Mouse (Mus musculus) liver, embryonic 15.5 days (tissue): Measurements from ENCODE around the gene Gm9922. TPM values are rescaled to one million over a fixed set of nuclear protein-coding genes. Genes with fewer than 3 reads are reported as not detected.

Experiments
- ATAC-seq: fragments of 200-750 bp; cut with Nextera tagmentation; 2 replicates; pipeline ENCODE4 v1.8.0; 2017; ENCODE audit warnings: moderate number of reproducible peaks, mild to moderate bottlenecking, moderate library complexity; ENCODE audit not compliant: insufficient read depth
- H3K27ac ChIP-seq: fragments of 300-500 bp; sonication (generic); replicated peaks from 2 replicates; pipeline ENCODE4 v1.5.1; 2015; ENCODE audit warnings: mild to moderate bottlenecking, inconsistent platforms
- H3K27me3 ChIP-seq: fragments of 300-500 bp; sonication (generic); 2 replicates; pipeline ENCODE4 v1.6.1; 2015; ENCODE audit warnings: mild to moderate bottlenecking, inconsistent platforms
- H3K36me3 ChIP-seq: fragments of 300-500 bp; sonication (generic); replicated peaks from 2 replicates; pipeline ENCODE4 v1.6.1; 2015; ENCODE audit warnings: moderate library complexity, mild to moderate bottlenecking, inconsistent platforms
- H3K4me1 ChIP-seq: fragments of 300-500 bp; sonication (generic); replicated peaks from 2 replicates; pipeline ENCODE4 v1.6.1; 2015; ENCODE audit warnings: inconsistent platforms
- H3K4me2 ChIP-seq: fragments of 300-500 bp; sonication (generic); 2 replicates; pipeline ENCODE4 v1.6.1; 2015; ENCODE audit warnings: moderate library complexity, mild to moderate bottlenecking, inconsistent platforms
- H3K4me3 ChIP-seq: fragments of 300-500 bp; sonication (generic); replicated peaks from 2 replicates; pipeline ENCODE4 v1.5.1; 2015; ENCODE audit warnings: mild to moderate bottlenecking, inconsistent platforms
- H3K9ac ChIP-seq: fragments of 300-500 bp; sonication (generic); 2 replicates; pipeline ENCODE4 v1.6.1; 2015; ENCODE audit warnings: moderate library complexity, mild to moderate bottlenecking, inconsistent platforms
- H3K9me3 ChIP-seq: fragments of 300-500 bp; sonication (generic); replicated peaks from 2 replicates; pipeline ENCODE4 v1.6.1; 2016; ENCODE audit warnings: inconsistent platforms
- WGBS: fragments of 180-500 bp; shearing (Covaris S2); methylation state at CpG from one replicate; pipeline ENCODE4 v1.1.7; 2015; ENCODE audit warnings: mixed read lengths; ENCODE audit not compliant: insufficient replicate concordance; 5-methylcytosine and 5-hydroxymethylcytosine counted together
- polyA plus RNA-seq: library from polyadenylated mRNA; unstranded; fragments of >200 nt; fragmentation: Nextera tagmentation; extraction: Ambion mirVana; gene quantifications from 2 replicates; pipeline ENCODE4 v1.2.1, GENCODE M21; 2015

The Gm9922 gene
- polyA plus RNA-seq = 0.31 TPM in 1 of 2 replicates, not detected in the other

DNA sequence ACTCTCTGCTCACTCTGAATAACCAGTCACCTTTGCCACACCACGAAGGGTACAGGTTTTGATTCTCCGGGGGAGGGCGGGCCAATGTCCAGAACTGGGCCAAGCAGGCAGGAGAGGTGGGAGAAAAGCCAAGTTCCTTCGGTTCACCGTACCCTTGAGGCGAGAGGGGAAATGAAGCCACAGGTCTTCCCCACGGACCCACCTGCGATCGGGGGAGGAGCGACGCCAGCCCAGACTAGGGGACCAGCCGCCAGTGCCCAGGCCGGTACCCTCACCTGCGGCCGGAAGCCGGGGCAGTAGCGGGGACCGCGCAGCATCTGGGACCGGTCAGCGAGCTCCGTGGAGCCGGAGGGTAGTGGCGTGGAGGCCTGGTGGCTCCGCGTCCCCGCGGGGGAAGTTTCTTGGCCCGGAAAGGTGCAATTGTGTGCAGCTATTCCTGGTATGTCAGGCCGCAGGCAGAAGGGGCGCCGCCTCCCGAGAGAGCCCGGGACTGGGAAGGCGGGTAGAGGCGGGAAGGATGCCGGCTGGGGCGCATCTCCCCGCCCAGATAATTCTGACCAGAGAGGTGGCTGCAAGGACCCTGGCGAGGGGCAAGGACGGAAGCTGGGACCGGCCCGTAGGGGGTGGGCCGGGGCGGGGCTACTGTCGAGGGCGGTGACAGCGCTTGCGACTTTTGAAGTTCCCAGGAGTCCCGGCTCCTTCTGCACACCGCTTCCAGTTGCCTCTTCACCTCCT is at the start of gene Gm9922, which contains the start of gene Lmo7:
Gene Gm9922, minus strand, starts transcription at position 578 of the 735 bp plus-strand sequence.
Gene Lmo7, plus strand, starts transcription at position 721 of the 735 bp plus-strand sequence.
- Histone ChIP-seq H3K4me2 (peak within 1 kb of the TSS; percentile 72), H3K27me3 (peaks cover 53% of the 10 kb centered on the region), H3K9me3 (no peaks in the 10 kb centered on the region), H3K4me1 (no peaks in the 10 kb centered on the region; the same call in 1 of the 2 replicates), H3K36me3 (no peaks in the 10 kb centered on the region), H3K4me3 (peak within 1 kb of the TSS; percentile 54), H3K9ac (no peak within 1 kb of the TSS), H3K27ac (no peak within 1 kb of the TSS)
- ATAC-seq = peak; percentile 37; the same call in 1 of the 2 replicates
- WGBS = under 1% methylated on average over 46 of the region's 51 CpGs

DNA sequence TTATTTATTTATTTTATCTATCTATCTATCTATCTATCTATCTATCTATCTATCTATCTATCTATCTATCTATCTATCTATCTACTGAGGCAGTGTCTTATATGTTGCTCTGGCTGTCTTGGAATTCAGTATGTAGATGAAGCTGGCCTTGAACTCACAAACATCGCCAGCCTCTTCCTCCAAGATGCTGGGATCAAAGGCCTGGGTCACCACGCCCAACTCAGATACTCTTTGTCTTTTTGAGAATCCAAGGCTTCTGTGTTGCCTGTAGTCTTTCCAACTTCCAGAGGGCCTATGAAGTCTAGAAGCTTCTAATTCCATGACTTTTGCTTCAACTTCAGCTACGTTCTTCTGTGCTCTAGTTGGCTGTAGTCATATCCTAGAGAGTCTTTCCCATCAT is 48.8 kb upstream of the Gm9922 start:
- H3K9me3 ChIP-seq = no peaks in the 10 kb centered on the region

DNA sequence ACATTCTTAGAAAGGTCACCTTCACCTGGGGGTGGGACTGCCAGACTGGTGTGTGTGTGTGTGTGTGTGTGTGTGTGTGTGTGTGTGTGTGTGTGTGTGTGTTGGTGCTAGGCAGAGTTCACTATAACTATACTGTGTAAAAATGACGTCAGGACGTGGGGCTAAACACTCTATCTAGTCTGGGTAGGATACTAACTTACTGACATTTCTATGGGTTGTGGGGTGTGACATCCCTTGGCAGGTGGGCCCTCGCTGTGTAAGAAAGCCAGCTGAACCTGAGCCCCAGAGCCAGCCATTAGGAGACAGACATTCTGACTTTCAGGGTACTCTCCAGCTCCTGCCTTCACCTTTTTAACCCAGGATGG is 47.5 kb upstream of the Gm9922 start:
- ATAC-seq = no peak
- Histone ChIP-seq H3K27me3 (no peaks in the 10 kb centered on the region), H3K9ac (no peak overlapping the region), H3K4me2 (no peak overlapping the region), H3K4me3 (no peak overlapping the region), H3K36me3 (no peaks in the 10 kb centered on the region), H3K27ac (no peak overlapping the region), H3K9me3 (no peaks in the 10 kb centered on the region), H3K4me1 (no peaks in the 10 kb centered on the region)
- 60% methylated on average over 3 of the region's 3 CpGs for WGBS

More for the DNA sequence above, 48.8 kb upstream of the Gm9922 start:
- 73% methylated on average over 3 of the region's 3 CpGs for WGBS
- H3K4me3 ChIP-seq = no peak overlapping the region
- H3K9ac ChIP-seq = no peak overlapping the region
- no peaks in the 10 kb centered on the region for H3K36me3 ChIP-seq
- no peaks in the 10 kb centered on the region for H3K4me1 ChIP-seq
- H3K4me2 ChIP-seq = no peak overlapping the region
- no peaks in the 10 kb centered on the region for H3K27me3 ChIP-seq
- no peak for ATAC-seq
- H3K27ac ChIP-seq = no peak overlapping the region

DNA sequence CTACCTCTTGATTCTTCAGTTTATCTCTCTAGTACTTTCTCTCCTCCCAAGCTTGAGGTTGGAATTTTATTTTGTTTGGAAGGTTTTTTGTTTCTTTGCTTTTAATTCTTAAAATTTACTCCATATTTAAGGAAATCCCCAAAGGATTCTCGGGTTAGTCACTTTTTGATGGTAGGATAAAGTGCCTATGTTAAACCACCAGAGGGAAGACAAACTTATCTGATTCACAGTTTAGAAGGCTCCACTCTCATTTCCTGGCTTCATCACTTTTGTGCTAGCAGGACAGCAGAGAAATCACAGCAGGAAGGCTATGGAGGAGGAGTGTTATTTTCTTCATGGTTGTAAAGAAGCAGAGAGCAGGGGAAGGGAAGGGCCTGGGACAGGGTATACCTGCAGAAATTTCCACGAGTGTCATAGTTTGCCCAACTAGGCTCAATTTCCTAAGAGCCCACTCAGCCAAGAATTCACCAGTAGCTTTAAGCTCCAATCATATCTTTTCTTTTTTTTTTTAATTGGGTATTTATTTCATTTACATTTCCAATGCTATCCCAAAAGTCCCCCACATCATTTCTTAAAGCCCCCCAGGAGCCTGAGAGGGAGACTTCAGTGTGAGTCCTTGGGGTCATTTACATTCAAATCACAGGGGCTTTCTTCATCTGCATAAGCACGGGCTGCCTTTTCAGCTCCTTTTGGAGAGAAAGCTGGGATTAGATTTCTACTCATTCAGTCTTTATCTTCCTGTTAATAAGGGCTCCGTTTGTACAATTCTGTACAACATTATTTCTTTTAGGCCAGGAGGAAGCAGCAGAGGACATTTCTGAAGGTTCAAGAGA is 46.9 kb upstream of the Gm9922 start:
- Histone ChIP-seq H3K27me3 (no peaks in the 10 kb centered on the region), H3K4me1 (no peaks in the 10 kb centered on the region), H3K9me3 (no peaks in the 10 kb centered on the region), H3K36me3 (no peaks in the 10 kb centered on the region), H3K4me2 (no peak overlapping the region), H3K4me3 (no peak overlapping the region), H3K27ac (no peak overlapping the region), H3K9ac (no peak overlapping the region)
- 25% methylated on average over 4 of the region's 4 CpGs for WGBS
- ATAC-seq = no peak

DNA sequence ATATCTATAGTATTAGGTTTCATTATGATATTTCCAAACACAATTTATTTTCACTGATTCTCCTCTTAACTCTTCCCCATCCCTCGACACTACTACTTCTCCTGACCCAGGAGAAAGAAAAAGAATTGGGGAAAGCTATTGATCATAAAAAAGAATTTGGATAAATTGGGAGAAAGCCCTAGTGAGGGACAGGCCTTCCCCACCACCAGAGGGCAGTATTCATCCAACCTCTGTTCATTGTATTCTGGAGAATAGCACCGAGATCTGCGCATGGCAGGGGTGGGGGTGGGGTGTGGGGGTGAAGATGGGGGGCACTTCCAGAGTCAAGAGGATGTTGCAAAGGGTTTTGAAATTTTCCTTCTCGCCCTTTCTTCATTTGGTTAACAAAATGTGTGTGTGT is 45.0 kb upstream of the Gm9922 start:
- no peak for ATAC-seq
- 31% methylated on average over 4 of the region's 4 CpGs for WGBS
- no peaks in the 10 kb centered on the region for H3K27me3 ChIP-seq
- H3K4me3 ChIP-seq = no peak overlapping the region
- H3K4me2 ChIP-seq = no peak overlapping the region
- no peak overlapping the region for H3K9ac ChIP-seq
- H3K36me3 ChIP-seq = no peaks in the 10 kb centered on the region
- no peaks in the 10 kb centered on the region for H3K4me1 ChIP-seq
- no peak overlapping the region for H3K27ac ChIP-seq
- no peaks in the 10 kb centered on the region for H3K9me3 ChIP-seq

DNA sequence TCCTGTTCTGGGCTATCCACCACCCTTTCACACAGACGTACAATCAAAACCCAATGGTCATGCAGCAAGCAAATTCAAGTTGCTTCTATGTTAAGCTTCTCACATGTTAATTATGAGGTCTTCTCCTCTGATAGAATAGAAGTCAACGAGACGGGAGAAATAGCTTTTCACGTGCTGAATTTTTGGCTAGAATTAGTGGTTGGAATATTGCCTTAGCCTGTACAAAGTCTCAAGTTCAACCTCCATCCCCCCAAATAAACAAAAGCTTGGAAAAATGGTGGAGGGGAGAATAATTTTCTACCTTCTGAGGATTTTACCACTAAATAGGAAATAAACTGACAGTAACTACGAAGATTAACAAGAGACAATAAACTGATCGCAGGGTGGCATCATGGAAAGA is 42.1 kb upstream of the Gm9922 start:
- Histone ChIP-seq H3K27ac (no peak overlapping the region), H3K4me1 (no peaks in the 10 kb centered on the region), H3K9ac (no peak overlapping the region), H3K4me3 (no peak overlapping the region), H3K9me3 (no peaks in the 10 kb centered on the region), H3K36me3 (no peaks in the 10 kb centered on the region), H3K4me2 (no peak overlapping the region), H3K27me3 (no peaks in the 10 kb centered on the region)
- no peak for ATAC-seq
- 72% methylated on average over 6 of the region's 6 CpGs for WGBS

DNA sequence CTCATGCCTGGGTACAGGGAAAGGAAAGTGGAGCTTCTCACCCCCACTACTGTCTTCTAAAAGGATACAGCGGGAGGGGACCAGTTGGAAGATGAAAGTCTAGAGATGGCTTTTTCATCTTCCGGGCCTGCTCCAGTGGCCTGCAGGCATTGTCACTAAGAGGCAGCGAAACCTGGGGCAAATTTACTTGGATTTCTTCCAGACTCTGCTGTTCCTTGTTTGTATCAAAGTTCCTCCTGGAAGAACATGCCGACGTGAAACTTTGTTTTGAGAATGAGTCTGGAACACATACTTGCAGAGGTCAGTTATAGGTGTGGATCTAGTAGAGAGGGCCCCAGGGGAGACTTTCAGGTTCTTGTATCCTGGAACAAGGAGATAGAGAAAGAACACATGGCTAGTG is 41.7 kb upstream of the Gm9922 start:
- Histone ChIP-seq H3K4me1 (no peaks in the 10 kb centered on the region), H3K27me3 (no peaks in the 10 kb centered on the region), H3K9me3 (no peaks in the 10 kb centered on the region), H3K4me2 (no peak overlapping the region), H3K36me3 (no peaks in the 10 kb centered on the region), H3K9ac (no peak overlapping the region), H3K4me3 (no peak overlapping the region), H3K27ac (no peak overlapping the region)
- no peak for ATAC-seq
- 69% methylated on average over 5 of the region's 5 CpGs for WGBS

DNA sequence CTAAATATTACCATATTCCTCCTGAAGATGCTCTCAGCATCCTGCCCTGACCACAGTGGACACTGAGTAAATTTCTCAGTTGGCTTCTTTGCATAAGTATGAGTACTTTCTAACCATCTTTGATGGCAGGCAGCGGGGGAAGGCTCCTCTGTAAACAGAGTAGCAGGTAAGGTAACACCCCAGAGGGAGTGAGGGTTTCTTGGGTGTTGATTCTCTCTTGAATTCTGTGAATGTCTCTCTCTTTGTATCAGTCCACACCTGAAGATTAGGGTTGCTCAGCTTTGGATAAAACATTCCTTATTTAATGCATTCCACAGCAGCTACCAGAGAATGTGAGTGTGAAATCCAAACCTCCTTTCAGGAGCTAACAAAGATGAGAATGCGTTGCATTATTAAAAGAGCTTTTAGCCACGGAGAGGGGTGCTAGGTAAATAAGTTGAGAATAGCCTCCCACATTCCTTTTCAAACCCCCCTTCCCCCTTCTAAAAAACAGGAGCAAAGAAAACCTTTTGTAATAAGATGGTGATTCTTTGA is 34.2 kb upstream of the Gm9922 start:
- 29% methylated on average over 3 of the region's 3 CpGs for WGBS
- H3K9me3 ChIP-seq = no peaks in the 10 kb centered on the region
- no peak for ATAC-seq

DNA sequence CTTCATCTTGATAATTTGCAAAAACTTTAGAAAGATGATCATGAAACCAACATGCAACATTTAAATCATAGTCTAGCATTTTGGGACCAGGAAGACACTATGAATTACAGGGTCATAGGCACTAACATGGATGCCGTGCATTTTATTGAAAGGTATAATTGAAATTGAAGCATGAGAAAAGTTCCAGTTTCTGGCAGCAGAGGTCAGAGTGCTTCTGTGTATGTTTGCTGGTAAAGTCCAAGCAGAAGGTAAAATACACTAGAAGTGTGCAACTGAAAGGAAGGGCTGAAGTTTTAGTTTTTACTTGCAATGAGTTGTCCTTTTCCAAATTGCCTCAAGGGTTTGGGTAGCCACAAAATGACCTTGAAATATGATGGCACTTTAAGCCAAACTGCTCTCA is 32.7 kb upstream of the Gm9922 start:
- Histone ChIP-seq H3K9me3 (no peaks in the 10 kb centered on the region), H3K36me3 (no peaks in the 10 kb centered on the region), H3K27me3 (no peaks in the 10 kb centered on the region), H3K4me3 (no peak overlapping the region), H3K4me2 (no peak overlapping the region), H3K4me1 (no peaks in the 10 kb centered on the region), H3K9ac (no peak overlapping the region), H3K27ac (no peak overlapping the region)
- no peak for ATAC-seq
- WGBS = 50% methylated on average over 1 of the region's 1 CpGs

More for the DNA sequence above, 34.2 kb upstream of the Gm9922 start:
- H3K4me1 ChIP-seq = no peaks in the 10 kb centered on the region
- H3K4me3 ChIP-seq = no peak overlapping the region
- H3K27ac ChIP-seq = no peak overlapping the region
- H3K4me2 ChIP-seq = no peak overlapping the region
- no peak overlapping the region for H3K9ac ChIP-seq
- H3K36me3 ChIP-seq = no peaks in the 10 kb centered on the region
- H3K27me3 ChIP-seq = no peaks in the 10 kb centered on the region

DNA sequence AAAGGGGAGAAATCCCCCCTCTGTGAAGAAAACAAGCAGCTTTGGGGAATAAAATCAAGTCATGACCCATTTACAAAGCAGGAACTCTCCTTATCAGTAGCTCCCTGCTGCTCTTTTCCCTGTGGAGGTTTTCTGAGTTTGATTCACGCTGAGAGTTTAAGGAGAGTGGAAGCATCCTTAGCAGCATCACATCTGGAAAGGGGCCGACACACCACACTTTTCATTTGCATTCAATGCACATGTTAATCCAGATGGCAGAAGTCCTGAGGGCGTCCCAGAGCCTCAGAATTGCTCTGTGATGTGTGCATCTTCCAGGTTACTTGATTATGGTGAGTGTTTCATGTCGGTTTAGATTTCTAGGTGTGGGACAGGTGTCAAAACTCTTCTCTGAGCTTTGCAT is 25.8 kb upstream of the Gm9922 start:
- H3K36me3 ChIP-seq = no peaks in the 10 kb centered on the region
- no peaks in the 10 kb centered on the region for H3K9me3 ChIP-seq
- no peak for ATAC-seq
- H3K4me1 ChIP-seq = no peaks in the 10 kb centered on the region
- no peak overlapping the region for H3K9ac ChIP-seq
- no peak overlapping the region for H3K4me3 ChIP-seq
- WGBS = 36% methylated on average over 4 of the region's 4 CpGs
- H3K27ac ChIP-seq = no peak overlapping the region
- H3K27me3 ChIP-seq = no peaks in the 10 kb centered on the region
- no peak overlapping the region for H3K4me2 ChIP-seq

DNA sequence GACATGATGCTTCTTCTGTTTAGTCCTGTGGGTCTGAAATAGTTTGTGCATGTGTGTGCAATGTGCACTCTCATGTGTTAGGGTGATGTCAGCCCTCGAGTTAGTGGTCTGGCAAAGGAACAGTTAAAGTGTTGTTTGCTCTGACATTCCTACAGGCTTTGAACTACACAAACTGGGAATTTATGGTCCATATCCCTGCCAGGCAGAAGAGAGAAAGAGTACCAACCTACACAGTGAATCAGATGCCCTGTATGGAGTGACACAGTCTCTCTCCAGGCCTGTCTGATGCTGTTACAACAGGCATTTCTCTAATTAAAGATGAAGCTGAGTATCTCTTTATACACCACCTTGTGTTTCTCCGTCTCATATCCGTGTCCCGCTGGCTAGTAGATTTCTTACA is 21.3 kb upstream of the Gm9922 start:
- H3K4me2 ChIP-seq = no peak overlapping the region
- no peaks in the 10 kb centered on the region for H3K36me3 ChIP-seq
- no peaks in the 10 kb centered on the region for H3K9me3 ChIP-seq
- H3K4me1 ChIP-seq = no peaks in the 10 kb centered on the region
- no peaks in the 10 kb centered on the region for H3K27me3 ChIP-seq
- ATAC-seq = no peak
- no peak overlapping the region for H3K27ac ChIP-seq
- no peak overlapping the region for H3K4me3 ChIP-seq
- WGBS = 65% methylated on average over 4 of the region's 4 CpGs
- H3K9ac ChIP-seq = no peak overlapping the region
